Mouse (Mus musculus) ES-E14 (cell line): Measurements from ENCODE around the gene Ect2.

Source experiments
- HCFC1 ChIP-seq: IDR thresholded peaks from 2 replicates; pipeline ENCODE4 v1.6.1; 2012; ENCODE audit warnings: low read length, inconsistent platforms, borderline replicate concordance; ENCODE audit not compliant: insufficient read depth
- ZNF384 ChIP-seq: IDR thresholded peaks from 2 replicates; pipeline ENCODE4 v1.6.1; 2012; ENCODE audit warnings: low read depth, low read length, inconsistent platforms

DNA sequence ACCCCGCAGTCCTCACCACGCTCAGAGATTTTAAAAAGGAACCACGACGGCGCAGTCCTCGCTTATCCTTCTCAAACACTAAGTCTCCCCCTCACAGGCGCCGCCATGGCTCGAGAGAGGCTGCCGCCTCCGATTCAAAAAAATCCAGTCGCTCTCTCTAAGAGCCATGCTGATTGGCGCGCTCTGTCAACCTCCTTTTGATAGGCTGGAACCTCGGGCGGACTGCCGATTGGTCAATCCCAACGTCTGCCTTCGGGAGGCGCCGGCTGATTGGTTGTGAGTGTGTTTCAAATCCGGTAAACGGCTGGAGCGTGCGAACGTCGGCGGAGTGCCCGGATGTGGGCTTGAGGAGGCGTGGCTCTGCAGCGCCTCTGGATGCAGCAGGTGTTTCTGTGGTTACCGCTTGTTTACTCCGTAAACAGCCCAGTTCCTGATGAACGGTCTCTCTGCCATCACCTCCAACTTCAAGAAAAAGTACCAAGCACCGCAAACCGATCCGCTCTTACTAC lies at the start of gene Ect2:
- TF ChIP-seq HCFC1 (peak; percentile 42; the same call in 1 of the 2 replicates), ZNF384 (peak; percentile 85)
